Mouse (Mus musculus) heart, postnatal 0 days (tissue): ENCODE results near the gene Gmds.

Experiments
- CTCF ChIP-seq: IDR thresholded peaks from 2 replicates; pipeline ENCODE4 v1.5.1; 2016; ENCODE audit warnings: antibody characterized with exemption, control low read depth, low read depth
- EP300 ChIP-seq: IDR thresholded peaks from 2 replicates; pipeline ENCODE4 v1.6.1; 2016; ENCODE audit warnings: antibody characterized with exemption, low read depth

DNA sequence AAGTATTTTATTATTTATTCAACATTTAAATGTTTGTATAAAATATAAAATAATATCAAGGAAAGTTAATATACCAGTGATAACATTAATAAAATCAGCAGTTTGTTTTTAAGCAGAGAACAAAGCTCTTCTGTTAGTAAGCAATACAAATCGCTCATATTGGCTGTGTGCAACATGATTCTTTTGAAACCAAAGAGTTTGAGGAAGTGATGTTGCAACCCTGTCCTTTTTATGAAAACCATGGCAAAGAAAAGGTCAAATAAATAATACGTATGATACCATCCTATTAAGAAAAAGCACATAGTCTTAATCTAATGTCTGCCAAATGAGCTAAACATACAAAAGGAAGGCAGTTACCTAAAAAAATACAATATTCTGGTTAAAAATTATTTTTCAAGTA is 126.4 kb downstream of the Gmds start:
- TF ChIP-seq CTCF (no peak), EP300 (no peak)
